Mouse (Mus musculus): ENCODE results near the gene Glipr2. TPM values are rescaled to one million over a fixed set of nuclear protein-coding genes. Genes with fewer than 3 reads are reported as not detected.
A peak's percentile ranks its signal among the peaks of the same experiment; 100 is the strongest.

Glipr2 gene
- polyA plus RNA-seq, 1 experiment from 2014 or later, result 51.3 TPM

DNA sequence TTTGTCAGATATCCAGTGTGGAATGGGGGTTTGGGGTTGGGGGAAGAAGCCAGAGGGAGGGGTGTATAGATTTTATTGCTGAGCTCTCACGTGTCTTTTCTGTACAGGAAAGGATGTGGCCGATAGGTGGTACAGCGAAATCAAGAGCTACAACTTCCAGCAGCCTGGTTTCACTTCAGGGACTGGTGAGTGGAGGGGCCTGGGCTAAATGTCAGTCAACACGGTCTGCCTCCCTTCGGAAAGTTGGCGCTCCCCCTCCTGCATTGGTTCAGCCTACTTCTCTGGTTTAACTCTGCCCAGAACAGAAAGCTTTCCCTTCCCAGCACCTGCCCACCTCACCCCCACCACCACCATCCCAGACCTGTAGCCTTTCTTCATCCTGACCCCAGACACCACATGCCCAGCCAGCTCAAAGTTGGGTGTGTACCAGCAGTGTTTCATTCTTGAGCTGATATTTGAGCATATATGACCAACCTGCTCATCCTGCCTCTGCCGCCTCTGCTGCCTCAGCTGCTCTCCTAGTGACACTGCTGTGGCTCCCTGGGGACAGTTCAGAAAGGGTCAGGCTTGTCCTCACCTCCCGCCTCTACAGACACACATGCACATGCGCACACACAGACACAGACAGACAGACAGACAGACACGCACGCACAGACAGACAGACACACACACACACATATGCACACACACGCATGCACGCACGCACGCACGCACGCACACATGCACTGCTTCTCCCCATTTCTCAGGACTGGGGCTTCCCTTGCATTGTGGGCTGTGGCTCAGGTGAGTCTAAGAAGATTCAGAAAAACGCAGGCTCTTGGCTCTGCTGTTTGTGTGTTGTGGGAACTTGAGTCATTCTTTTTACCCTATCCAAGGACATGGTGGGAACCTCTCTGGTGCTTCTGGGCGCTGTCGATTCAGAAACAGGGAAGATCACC, 13.5 kb downstream of the Glipr2 start:
- Histone ChIP-seq H3K4me2 (no peak overlapping the region), H3K27me3 (no peaks in the 10 kb centered on the region), H3K4me1 (replicated peaks) (peaks cover 87% of the 10 kb centered on the region), H3K27ac (replicated peaks) (no peak overlapping the region), H3K36me3 (replicated peaks) (peaks cover 24% of the 10 kb centered on the region), H3K9ac (no peak overlapping the region), H3K4me3 (replicated peaks) (no peak overlapping the region), H3K9me3 (replicated peaks) (no peaks in the 10 kb centered on the region)
- 83% methylated on average over 20 of the region's 20 CpGs for WGBS (ENCODE audit: insufficient replicate concordance)
- ATAC-seq (ENCODE audit: insufficient read depth), result no peak

DNA sequence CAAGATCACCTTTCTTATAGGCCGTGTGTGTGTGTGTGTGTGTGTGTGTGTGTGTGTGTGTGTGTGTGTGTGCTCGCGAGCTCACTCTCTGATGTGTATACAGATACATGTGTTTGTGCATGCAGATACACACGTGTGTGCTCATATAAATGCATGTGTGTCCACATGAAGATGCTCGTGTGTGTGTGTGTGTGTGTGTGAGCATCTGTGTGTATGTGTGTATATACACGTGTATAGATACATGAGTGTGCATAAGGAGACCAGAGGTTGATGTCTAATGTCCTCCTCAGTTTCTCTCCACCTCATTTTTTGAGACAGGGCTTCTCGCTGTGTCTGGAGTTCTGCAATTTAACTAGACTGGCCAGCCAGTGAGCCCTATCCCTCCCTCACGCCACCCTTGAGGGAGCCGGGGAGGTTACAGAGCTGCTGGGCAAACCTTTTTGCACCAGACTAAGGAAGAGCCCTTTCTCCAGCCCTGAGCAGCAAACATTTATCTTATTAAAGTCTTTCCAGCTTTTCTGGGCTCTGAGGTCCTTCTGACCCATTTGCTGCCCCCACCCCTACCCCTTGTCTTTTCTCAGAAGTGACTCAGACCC, 14.4 kb downstream of the Glipr2 start:
- Histone ChIP-seq H3K4me3 (replicated peaks) (no peak overlapping the region), H3K4me1 (replicated peaks) (peaks cover 77% of the 10 kb centered on the region), H3K9me3 (replicated peaks) (no peaks in the 10 kb centered on the region), H3K9ac (no peak overlapping the region), H3K27ac (replicated peaks) (peak overlapping the region; percentile 80), H3K27me3 (no peaks in the 10 kb centered on the region), H3K4me2 (peak overlapping the region; percentile 36), H3K36me3 (replicated peaks) (peaks cover 24% of the 10 kb centered on the region)
- WGBS (ENCODE audit: insufficient replicate concordance), result 45% methylated on average over 9 of the region's 9 CpGs
- ATAC-seq (ENCODE audit: insufficient read depth), result 0 out of 2 replicates have a peak, but pooled peaks have one; percentile 5

DNA sequence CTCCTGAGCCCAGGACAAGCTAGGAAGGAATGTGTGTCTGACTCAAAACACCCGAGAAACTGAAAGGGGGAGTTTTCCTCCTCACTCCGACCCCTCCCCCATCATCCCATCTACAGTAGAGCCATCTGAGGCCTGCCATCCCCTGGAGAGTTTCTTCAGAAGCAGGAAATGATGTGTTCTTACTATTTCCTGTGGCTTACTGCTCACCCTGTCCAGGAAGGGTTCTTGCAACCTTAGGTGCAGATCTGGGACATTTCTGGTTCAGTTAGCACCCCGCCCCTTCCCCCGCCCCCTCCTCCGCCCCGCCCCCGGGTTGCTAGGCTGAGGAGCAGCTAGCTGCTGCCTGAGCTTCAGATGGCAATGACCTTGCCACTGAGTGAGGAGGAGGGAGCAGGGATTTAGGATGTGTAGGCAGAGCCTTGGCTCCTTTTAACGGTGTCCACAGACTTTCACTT, 15.0 kb downstream of the Glipr2 start:
- H3K4me2 ChIP-seq, result peak overlapping the region; percentile 36
- H3K27ac ChIP-seq (replicated peaks), result peak overlapping the region; percentile 80
- peak; percentile 63 for ATAC-seq (ENCODE audit: insufficient read depth)
- no peaks in the 10 kb centered on the region for H3K27me3 ChIP-seq
- H3K4me3 ChIP-seq (replicated peaks), result no peak overlapping the region
- 1% methylated on average over 8 of the region's 8 CpGs for WGBS (ENCODE audit: insufficient replicate concordance)
- no peak overlapping the region for H3K9ac ChIP-seq
- peaks cover 72% of the 10 kb centered on the region for H3K4me1 ChIP-seq (replicated peaks)
- H3K36me3 ChIP-seq (replicated peaks), result peaks cover 28% of the 10 kb centered on the region
- H3K9me3 ChIP-seq (replicated peaks), result no peaks in the 10 kb centered on the region

DNA sequence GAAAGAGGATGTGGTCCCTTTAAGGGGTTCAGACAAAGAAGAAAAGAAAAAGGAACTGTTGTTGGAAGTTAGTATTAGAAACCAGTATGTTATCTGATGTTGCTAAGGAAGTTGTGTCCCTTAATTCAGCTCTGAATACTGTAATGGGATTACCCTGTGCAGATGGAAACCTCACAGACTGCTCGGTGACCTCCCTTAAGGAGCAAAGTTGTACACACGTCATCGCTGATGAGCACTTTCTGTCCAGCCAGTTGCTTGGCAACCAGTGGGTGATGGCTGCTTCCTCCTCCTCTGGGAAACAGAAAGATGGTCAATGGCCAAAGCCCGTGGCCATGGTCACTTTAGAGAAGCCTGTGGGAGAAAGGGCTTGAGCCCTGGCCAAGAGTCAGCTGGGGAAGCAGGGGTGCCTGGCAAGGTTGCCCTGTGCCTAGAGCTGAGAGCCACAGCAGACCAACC, 16.4 kb downstream of the Glipr2 start:
- peak overlapping the region; percentile 24; the same call in 1 of the 2 replicates for H3K27ac ChIP-seq (replicated peaks)
- ATAC-seq (ENCODE audit: insufficient read depth), result no peak
- H3K4me1 ChIP-seq (replicated peaks), result peaks cover 61% of the 10 kb centered on the region
- no peak overlapping the region for H3K4me2 ChIP-seq
- no peak overlapping the region for H3K4me3 ChIP-seq (replicated peaks)
- H3K9me3 ChIP-seq (replicated peaks), result no peaks in the 10 kb centered on the region
- no peak overlapping the region for H3K9ac ChIP-seq
- H3K36me3 ChIP-seq (replicated peaks), result peaks cover 33% of the 10 kb centered on the region
- 29% methylated on average over 4 of the region's 4 CpGs for WGBS (ENCODE audit: insufficient replicate concordance)
- no peaks in the 10 kb centered on the region for H3K27me3 ChIP-seq

DNA sequence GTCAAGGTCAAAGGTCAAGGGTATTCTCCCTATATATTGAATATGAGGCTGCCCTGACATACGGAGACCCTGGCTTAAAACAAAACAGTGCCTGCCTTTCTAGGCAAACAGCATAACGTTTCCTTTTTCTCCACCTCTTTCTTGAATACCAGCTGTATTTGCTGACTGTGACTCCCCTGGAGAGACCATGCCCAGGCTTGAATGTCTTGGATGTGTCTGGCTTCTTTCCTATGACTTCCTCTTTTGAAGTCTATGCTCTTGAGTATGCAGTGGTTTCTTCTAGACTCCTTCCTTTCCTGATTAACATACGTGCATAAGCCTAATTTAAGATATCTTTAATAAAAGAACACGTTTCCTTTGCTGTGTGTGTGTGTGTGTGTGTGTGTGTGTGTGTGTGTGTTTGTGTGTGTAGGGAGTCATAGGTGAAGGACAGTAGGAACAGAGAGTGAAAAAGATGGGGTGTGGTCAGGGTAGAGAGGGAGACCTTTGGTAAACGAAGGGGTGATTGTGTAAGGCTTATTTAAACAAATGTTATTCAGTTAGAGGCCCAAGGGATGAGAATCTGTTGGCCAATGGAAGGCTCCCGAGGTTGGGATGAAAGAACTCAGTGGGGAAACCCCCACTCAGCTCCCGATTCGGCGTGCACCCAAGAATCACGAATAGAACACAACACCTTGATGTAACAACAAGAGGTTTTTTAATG, 17.9 kb downstream of the Glipr2 start:
- Histone ChIP-seq H3K4me2 (no peak overlapping the region), H3K4me1 (replicated peaks) (peaks cover 56% of the 10 kb centered on the region), H3K9me3 (replicated peaks) (no peaks in the 10 kb centered on the region), H3K4me3 (replicated peaks) (no peak overlapping the region), H3K27me3 (no peaks in the 10 kb centered on the region), H3K9ac (no peak overlapping the region), H3K36me3 (replicated peaks) (peaks cover 30% of the 10 kb centered on the region), H3K27ac (replicated peaks) (peak overlapping the region; percentile 30)
- peak; percentile 63 for ATAC-seq (ENCODE audit: insufficient read depth)
- WGBS (ENCODE audit: insufficient replicate concordance), result 45% methylated on average over 10 of the region's 10 CpGs

DNA sequence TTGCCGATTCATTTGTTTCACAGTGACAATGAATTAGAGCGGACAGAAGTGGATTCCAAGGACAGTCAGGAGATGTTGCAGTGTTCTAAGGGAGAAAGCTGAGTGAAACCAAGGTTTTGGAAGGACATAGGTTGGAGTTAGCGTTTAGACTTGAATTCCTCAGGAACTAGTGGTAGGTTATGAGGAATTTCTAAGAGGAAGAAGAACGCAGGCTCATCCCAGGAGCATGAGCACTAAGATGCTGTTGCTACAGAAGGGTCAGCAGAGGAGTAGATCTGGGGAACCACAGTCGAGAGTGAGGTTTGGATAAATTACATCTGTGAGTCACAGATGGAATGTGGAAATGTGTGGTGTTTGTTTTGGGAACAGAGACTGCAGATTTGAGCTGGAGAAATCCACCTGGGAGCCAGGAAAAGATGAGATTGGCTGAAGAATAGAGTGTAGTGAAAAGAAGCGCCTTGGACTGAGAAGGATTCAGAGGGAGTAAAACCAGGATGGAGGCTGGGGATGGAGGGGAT, 19.1 kb downstream of the Glipr2 start:
- no peak overlapping the region for H3K9ac ChIP-seq
- H3K4me3 ChIP-seq (replicated peaks), result no peak overlapping the region
- WGBS (ENCODE audit: insufficient replicate concordance), result 79% methylated on average over 6 of the region's 6 CpGs
- peaks cover 47% of the 10 kb centered on the region for H3K4me1 ChIP-seq (replicated peaks)
- no peak overlapping the region for H3K4me2 ChIP-seq
- no peak for ATAC-seq (ENCODE audit: insufficient read depth)
- peaks cover 20% of the 10 kb centered on the region for H3K36me3 ChIP-seq (replicated peaks)
- H3K27me3 ChIP-seq, result no peaks in the 10 kb centered on the region
- H3K27ac ChIP-seq (replicated peaks), result no peak overlapping the region; the same call in 1 of the 2 replicates
- H3K9me3 ChIP-seq (replicated peaks), result no peaks in the 10 kb centered on the region

DNA sequence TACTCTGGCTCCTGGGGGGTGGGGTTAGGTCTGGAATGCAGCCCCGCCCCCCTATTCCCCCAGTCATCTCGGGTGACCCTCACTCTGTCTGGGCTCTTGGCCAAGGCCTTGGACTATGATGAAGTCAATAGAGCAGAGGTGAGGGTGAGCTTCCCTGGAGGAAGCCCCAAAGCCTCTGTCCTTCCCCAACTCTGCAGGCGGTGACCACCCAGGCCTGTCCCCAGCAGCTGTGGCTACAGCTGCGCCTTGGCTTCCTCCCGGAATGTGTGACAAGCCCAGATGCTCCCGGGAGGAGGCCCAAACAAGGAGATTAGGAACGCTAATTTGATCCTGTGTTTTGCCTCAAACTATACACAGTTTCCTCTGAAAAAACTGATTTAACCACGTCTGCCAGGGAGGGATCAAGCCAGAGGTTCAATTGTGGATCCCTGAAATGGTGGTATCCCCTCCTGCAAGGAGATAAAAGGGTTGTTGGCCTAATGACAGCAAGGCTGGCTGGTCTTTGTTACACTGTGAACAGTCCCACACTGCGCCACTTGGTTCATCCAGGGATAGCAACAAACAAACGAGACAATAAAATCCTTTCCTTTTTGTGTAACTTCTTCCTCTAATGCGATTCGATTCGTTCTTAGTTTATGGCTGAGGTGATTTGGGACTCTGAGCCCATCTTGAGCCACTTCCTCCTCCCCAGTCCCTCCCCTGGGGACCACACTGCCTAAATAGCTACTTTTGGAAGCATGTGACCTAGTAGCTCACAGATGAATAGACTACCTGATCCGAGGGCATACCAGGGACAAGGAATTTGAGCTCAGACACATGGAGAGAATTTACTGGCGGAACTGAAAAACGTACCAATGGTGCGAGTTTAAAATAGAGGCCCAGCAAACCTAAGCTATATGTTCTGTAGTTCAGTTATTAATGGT, 21.6 kb downstream of the Glipr2 start:
- Histone ChIP-seq H3K4me1 (replicated peaks) (peaks cover 39% of the 10 kb centered on the region), H3K27ac (replicated peaks) (peak overlapping the region; percentile 10; the same call in 1 of the 2 replicates), H3K27me3 (no peaks in the 10 kb centered on the region), H3K9ac (no peak overlapping the region), H3K4me2 (no peak overlapping the region), H3K4me3 (replicated peaks) (no peak overlapping the region), H3K9me3 (replicated peaks) (no peaks in the 10 kb centered on the region), H3K36me3 (replicated peaks) (peaks cover 16% of the 10 kb centered on the region)
- no peak for ATAC-seq (ENCODE audit: insufficient read depth)
- 58% methylated on average over 17 of the region's 17 CpGs for WGBS (ENCODE audit: insufficient replicate concordance)

DNA sequence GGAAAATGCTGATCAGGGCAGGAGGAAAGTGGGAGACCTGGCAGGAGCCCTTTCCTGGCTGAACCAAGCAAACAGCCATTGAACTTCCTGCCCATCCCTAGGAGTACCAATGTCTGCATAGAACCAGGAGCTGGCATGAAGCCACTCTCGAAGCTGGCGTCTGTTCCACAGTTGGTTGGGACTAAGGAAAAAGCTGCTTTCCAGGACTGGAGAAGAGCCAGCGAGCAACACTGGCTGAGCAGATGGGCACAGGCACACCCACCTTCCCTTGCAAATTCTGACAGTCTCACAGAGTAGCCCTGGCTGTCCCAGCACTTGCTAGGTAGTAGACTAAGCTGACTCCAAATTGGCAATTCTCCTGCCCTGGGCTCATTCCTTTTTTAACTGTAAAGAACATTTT, 22.5 kb downstream of the Glipr2 start:
- no peak overlapping the region for H3K27ac ChIP-seq (replicated peaks)
- ATAC-seq (ENCODE audit: insufficient read depth), result no peak

DNA sequence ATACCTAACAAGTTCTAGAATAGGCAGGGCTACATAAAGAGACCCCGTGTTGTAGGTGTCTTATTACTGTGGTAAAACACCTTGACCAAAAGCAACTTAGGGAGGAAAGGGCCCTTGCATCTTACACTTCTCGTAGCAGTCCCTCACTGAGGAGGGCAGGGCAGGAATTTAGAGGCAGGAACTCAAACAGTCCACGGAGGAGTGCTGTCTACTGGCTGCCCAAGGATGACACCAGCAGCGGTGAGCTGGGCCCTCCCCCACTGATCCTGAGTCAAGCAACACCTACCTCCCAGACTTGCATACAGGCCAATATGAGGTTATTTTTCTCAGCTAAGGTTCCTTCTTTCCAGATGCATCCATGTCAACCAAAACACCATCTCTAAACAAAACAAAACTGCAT, 23.0 kb downstream of the Glipr2 start:
- H3K4me1 ChIP-seq (replicated peaks), result peaks cover 26% of the 10 kb centered on the region
- no peak overlapping the region for H3K4me2 ChIP-seq
- H3K27me3 ChIP-seq, result no peaks in the 10 kb centered on the region; the same call in 1 of the 2 replicates
- no peaks in the 10 kb centered on the region for H3K9me3 ChIP-seq (replicated peaks)
- 80% methylated on average over 4 of the region's 4 CpGs for WGBS (ENCODE audit: insufficient replicate concordance)
- H3K36me3 ChIP-seq (replicated peaks), result peaks cover 9% of the 10 kb centered on the region
- no peak overlapping the region for H3K27ac ChIP-seq (replicated peaks)
- no peak overlapping the region for H3K9ac ChIP-seq
- H3K4me3 ChIP-seq (replicated peaks), result no peak overlapping the region
- ATAC-seq (ENCODE audit: insufficient read depth), result no peak

More for the DNA sequence above, 22.5 kb downstream of the Glipr2 start:
- Histone ChIP-seq H3K4me3 (replicated peaks) (no peak overlapping the region), H3K4me2 (no peak overlapping the region), H3K27me3 (no peaks in the 10 kb centered on the region; the same call in 1 of the 2 replicates), H3K9me3 (replicated peaks) (no peaks in the 10 kb centered on the region), H3K9ac (no peak overlapping the region), H3K4me1 (replicated peaks) (peaks cover 29% of the 10 kb centered on the region), H3K36me3 (replicated peaks) (peaks cover 10% of the 10 kb centered on the region)
- 84% methylated on average over 3 of the region's 3 CpGs for WGBS (ENCODE audit: insufficient replicate concordance)

DNA sequence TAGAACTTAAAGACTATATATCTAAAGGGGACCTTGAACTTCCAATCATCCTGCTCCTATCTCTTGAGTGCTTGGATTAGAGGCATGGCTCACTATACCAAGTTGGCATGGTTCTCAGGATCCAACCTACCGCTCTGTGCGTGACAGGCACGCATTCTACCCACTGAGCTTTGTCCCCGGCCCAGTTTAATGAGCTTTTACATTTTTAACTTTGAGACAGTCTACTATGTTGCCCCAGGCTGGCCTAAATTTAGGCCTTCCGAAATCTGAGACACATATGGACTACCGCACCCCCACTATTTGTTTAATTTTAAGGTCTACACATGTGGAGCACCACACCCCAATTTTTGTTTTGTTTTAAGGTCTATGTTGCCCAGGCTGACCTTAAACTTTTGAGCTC, 23.6 kb downstream of the Glipr2 start:
- H3K36me3 ChIP-seq (replicated peaks), result peaks cover 9% of the 10 kb centered on the region
- no peaks in the 10 kb centered on the region; the same call in 1 of the 2 replicates for H3K27me3 ChIP-seq
- H3K4me3 ChIP-seq (replicated peaks), result no peak overlapping the region
- no peak for ATAC-seq (ENCODE audit: insufficient read depth)
- no peak overlapping the region for H3K9ac ChIP-seq
- H3K27ac ChIP-seq (replicated peaks), result no peak overlapping the region
- 82% methylated on average over 6 of the region's 6 CpGs for WGBS (ENCODE audit: insufficient replicate concordance)
- peaks cover 26% of the 10 kb centered on the region for H3K4me1 ChIP-seq (replicated peaks)
- H3K4me2 ChIP-seq, result no peak overlapping the region
- no peaks in the 10 kb centered on the region for H3K9me3 ChIP-seq (replicated peaks)
